Mouse (Mus musculus) ES-E14 (cell line): Measurements from ENCODE around the gene 1600002K03Rik. TPM values are rescaled to one million over a fixed set of nuclear protein-coding genes. Genes with fewer than 3 reads are reported as not detected.
"Not testable (repeated sequence)": the region's sequence is repeated elsewhere in the genome, so short reads cannot be mapped to it uniquely, and the experiment has no call there.

ENCODE experiments used
- DNase-seq: peaks from one replicate; pipeline ENCODE4 v3.0.0-alpha.2; 2013; ENCODE audit warnings: low read depth, low spot score
- H3K27ac ChIP-seq: 2 replicates; pipeline ENCODE4 v1.5.1; 2012; ENCODE audit warnings: low read depth, mild to moderate bottlenecking, low read length, moderate library complexity, mixed read lengths; ENCODE audit not compliant: poor library complexity, insufficient read depth, severe bottlenecking
- H3K36me3 ChIP-seq: 2 replicates; pipeline ENCODE4 v1.6.1; 2012; ENCODE audit warnings: mild to moderate bottlenecking, low read length, moderate library complexity, mixed read lengths; ENCODE audit not compliant: control insufficient read depth, poor library complexity, insufficient read depth, severe bottlenecking
- H3K4me1 ChIP-seq, 2 experiments: fragments of 150-350 bp in 1 of 2; sonication (generic) in 1 of 2; 2 replicates each; pipeline ENCODE4 v1.6.1; 2012; ENCODE audit warnings: low read length in 2 of 2, mild to moderate bottlenecking in 1 of 2, mixed read lengths in 1 of 2; ENCODE audit not compliant: control insufficient read depth in 2 of 2, insufficient read depth in 2 of 2, poor library complexity in 1 of 2
- H3K4me3 ChIP-seq, 2 experiments: fragments of 150-350 bp in 1 of 2; sonication (generic) in 1 of 2; 2 replicates each; pipeline ENCODE4 v1.5.1; 2012; ENCODE audit warnings: low read length in 2 of 2, low read depth in 1 of 2, mild to moderate bottlenecking in 1 of 2, mixed read lengths in 1 of 2; ENCODE audit not compliant: insufficient read depth in 1 of 2, poor library complexity in 1 of 2, severe bottlenecking in 1 of 2
- H3K9ac ChIP-seq: 2 replicates; pipeline ENCODE4 v1.6.1; 2012; ENCODE audit warnings: low read depth, mild to moderate bottlenecking, low read length, mixed read lengths; ENCODE audit not compliant: poor library complexity, insufficient read depth, severe bottlenecking
- H3K9me3 ChIP-seq: fragments of 150-350 bp; sonication (generic); 2 replicates; pipeline ENCODE4 v1.6.1; 2012; ENCODE audit warnings: low read depth, mild to moderate bottlenecking, low read length; ENCODE audit not compliant: control insufficient read depth, insufficient read depth
- CHD2 ChIP-seq: IDR thresholded peaks from 2 replicates; pipeline ENCODE4 v1.6.1; 2014; ENCODE audit warnings: mild to moderate bottlenecking, low read depth, low read length, inconsistent platforms
- HCFC1 ChIP-seq: IDR thresholded peaks from 2 replicates; pipeline ENCODE4 v1.6.1; 2012; ENCODE audit warnings: low read length, inconsistent platforms, borderline replicate concordance; ENCODE audit not compliant: insufficient read depth
- MAFK ChIP-seq: IDR thresholded peaks from 2 replicates; pipeline ENCODE4 v1.6.1; 2014; ENCODE audit warnings: mild to moderate bottlenecking, low read depth, low read length, inconsistent platforms; ENCODE audit not compliant: insufficient read depth
- ZC3H11A ChIP-seq: IDR thresholded peaks from 2 replicates; pipeline ENCODE4 v1.6.1; 2012; ENCODE audit warnings: low read depth, mild to moderate bottlenecking, inconsistent platforms, low read length, borderline replicate concordance
- ZNF384 ChIP-seq: IDR thresholded peaks from 2 replicates; pipeline ENCODE4 v1.6.1; 2012; ENCODE audit warnings: low read depth, low read length, inconsistent platforms
- in situ Hi-C, 2 experiments: fragments of 600-800 bp; cut with MboI; formaldehyde crosslinking; loops; one replicate each; pipeline ENCODE4 v1.15.1; 2025; ENCODE audit warnings: low sequenced_read_pairs in 2 of 2, inconsistent platforms in 1 of 2; ENCODE audit not compliant: unreplicated experiment in 2 of 2
- total RNA-seq: library from RNA; depleted of rRNA; stranded (reverse); fragments of 300-350 nt; gene quantifications from 2 replicates; pipeline ENCODE4 v1.2.3, GENCODE M21; 2012

Gene 1600002K03Rik
- total RNA-seq, 1 experiment, result 25.4 TPM

DNA sequence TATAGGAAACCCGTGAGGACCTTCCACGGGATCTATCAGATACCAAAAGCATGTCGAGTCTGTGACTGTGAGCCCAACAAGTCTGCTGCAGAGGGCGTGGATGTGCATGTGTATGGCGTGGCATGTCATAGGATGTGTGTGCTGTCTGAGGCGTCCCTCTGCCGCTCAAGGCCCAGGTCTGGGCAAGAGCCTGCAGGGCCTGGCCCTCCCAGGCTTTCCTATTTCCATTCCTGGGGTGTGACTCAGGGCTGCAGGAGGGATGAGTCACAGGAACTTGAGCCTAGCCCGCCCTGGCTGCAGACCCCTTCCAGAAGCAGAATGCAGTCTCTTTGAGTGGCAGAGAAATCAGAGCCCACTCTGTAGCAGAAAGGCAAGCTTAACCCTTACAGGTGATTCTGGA, 9.0 kb upstream of the 1600002K03Rik start:
- peak; percentile 53; the same call in 1 of the 2 replicates for TF ChIP-seq ZNF384
- no peak for TF ChIP-seq ZC3H11A
- H3K9me3 ChIP-seq, result no peaks in the 10 kb centered on the region
- H3K27ac ChIP-seq, result no peak overlapping the region
- no peak overlapping the region for H3K9ac ChIP-seq
- no peaks in the 10 kb centered on the region for H3K36me3 ChIP-seq
- H3K4me1 ChIP-seq, result peaks cover 11 to 39% of the 10 kb centered on the region in 2 experiments
- H3K4me3 ChIP-seq, result no peak overlapping the region
- DNase-seq, result no peak
- in situ Hi-C loops, result no loop called here

DNA sequence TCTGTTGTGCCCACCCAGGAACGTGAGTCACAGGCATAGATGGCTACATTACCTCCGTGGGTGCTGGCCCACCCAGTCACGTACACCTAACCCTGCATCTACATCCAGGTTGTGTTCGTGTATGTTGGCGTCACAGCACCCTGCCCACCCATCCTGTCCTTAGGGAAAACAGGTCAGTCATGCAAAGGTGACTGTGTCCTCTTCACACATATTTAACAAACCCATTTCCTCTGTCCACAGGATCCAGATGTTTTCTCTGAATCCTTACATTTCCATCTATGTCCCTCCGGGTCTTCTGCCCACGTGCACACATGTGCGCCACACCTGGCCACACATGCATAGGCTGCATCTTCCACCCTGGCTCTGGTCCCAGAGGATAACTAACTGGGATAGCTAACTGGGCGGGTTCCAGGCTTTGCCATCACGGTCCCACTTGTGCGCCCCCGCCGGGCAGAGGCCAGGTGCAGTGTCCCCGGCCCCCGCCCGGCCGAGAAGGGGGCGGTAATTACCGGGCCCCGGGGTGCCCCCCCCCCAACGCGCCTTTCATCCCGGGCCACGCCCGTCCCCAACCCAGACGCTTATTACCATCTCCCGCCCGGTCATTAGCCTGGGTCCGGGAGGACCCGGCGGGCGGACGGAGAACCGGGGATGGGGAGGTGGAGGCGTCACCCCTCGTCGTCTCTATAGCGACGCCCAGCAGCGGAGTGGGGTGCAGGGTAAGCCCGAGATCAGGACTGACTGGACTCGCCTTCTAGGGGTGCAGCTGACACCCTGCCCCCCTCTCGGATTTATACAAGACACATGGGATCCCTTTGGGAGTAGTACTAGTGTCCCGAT, 8.4 kb upstream of the 1600002K03Rik start:
- H3K27ac ChIP-seq, result no peak overlapping the region
- H3K9me3 ChIP-seq, result no peaks in the 10 kb centered on the region
- in situ Hi-C loops, result no loop called here
- DNase-seq, result no peak
- TF ChIP-seq MAFK (no peak), CHD2 (no peak), ZNF384 (no peak), HCFC1 (no peak), ZC3H11A (no peak)
- H3K4me3 ChIP-seq, result peak overlapping the region; percentile 20 to 44; a peak in 2 of 4 replicates
- peaks cover 11 to 33% of the 10 kb centered on the region in 2 experiments for H3K4me1 ChIP-seq
- no peak overlapping the region for H3K9ac ChIP-seq
- no peaks in the 10 kb centered on the region for H3K36me3 ChIP-seq

DNA sequence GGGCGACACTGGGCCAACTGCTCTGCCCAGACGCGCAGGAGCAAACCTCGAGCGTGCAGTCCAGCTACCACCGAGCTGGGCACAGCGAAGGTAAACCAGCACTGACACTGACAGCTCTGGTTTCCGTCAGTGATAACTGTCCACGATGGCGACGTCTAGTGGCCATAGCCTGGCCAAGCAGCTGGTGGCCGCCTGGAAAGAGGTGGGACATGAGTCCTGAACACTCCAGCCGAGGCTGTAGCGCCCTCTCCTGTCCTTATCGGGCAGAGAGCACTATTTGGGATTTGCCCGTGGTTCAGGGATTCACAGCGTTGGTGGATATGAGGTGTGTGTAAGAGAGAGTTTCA, 7.8 kb upstream of the 1600002K03Rik start:
- TF ChIP-seq MAFK, result 0 out of 2 replicates have a peak, but pooled peaks have one; percentile 9
- TF ChIP-seq HCFC1, result peak; percentile 69; the same call in 1 of the 2 replicates
- TF ChIP-seq ZC3H11A, result peak; percentile 98
- TF ChIP-seq CHD2, result no peak
- 0 out of 2 replicates have a peak, but pooled peaks have one; percentile 23 for TF ChIP-seq ZNF384
- Histone ChIP-seq H3K9ac (no peak overlapping the region), H3K36me3 (peaks cover 4% of the 10 kb centered on the region), H3K4me3 (peak overlapping the region; percentile 20 to 44; a peak in 2 of 4 replicates), H3K27ac (no peak overlapping the region), H3K9me3 (no peaks in the 10 kb centered on the region), H3K4me1 (peaks cover 11 to 32% of the 10 kb centered on the region in 2 experiments)
- peak; percentile 85 for DNase-seq
- in situ Hi-C loops, result no loop called here

DNA sequence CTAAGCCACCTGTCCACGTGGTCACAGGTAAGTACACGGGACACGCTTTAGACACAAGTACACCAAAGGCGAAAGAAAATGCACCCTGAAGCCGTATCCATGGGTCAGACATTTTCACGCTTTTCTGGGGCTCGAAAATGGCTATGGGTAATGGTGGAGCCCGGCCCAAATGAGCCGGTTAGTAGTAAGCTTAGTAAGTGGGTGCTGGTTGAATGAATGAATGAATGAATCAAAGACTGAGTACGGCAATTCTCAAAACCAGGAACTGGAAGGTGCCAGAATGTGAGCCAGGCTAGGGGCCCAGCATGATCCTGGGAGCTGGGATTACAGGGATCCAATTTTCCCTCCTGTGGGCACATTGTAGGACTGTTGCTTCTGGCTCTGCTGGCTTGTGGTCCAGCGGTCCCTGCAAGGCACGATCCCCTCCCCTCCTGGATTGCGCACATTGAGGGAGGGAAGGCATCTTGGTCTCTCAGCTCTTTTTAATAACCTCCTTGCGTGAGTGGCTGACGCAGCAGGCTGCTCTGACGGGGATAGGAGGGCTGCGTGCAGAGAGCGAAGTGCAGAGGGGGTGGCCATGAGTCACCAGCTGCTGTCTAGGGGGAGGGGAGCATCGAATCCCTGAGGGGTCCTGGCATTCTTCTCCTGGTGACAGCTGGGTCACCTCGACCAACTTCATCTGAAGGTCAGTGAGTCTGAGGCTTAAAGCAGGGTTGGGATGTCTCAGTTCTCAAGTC, 7.2 kb upstream of the 1600002K03Rik start, which contains the start of gene Cirbp:
Cirbp (plus strand) TSS at position 594 of the 737 bp plus-strand sequence.
- no peak within 1 kb of the TSS for H3K27ac ChIP-seq
- peaks cover 11 to 38% of the 10 kb centered on the region in 2 experiments for H3K4me1 ChIP-seq
- H3K9ac ChIP-seq, result no peak within 1 kb of the TSS
- peaks cover 10% of the 10 kb centered on the region for H3K36me3 ChIP-seq
- H3K9me3 ChIP-seq, result no peaks in the 10 kb centered on the region
- in situ Hi-C loops, result no loop called here
- TF ChIP-seq CHD2, result no peak
- TF ChIP-seq ZNF384, result no peak
- TF ChIP-seq ZC3H11A, result no peak
- no peak for TF ChIP-seq MAFK
- TF ChIP-seq HCFC1, result no peak
- no peak for DNase-seq
- peak within 1 kb of the TSS; percentile 20 to 44; a peak in 2 of 4 replicates for H3K4me3 ChIP-seq

DNA sequence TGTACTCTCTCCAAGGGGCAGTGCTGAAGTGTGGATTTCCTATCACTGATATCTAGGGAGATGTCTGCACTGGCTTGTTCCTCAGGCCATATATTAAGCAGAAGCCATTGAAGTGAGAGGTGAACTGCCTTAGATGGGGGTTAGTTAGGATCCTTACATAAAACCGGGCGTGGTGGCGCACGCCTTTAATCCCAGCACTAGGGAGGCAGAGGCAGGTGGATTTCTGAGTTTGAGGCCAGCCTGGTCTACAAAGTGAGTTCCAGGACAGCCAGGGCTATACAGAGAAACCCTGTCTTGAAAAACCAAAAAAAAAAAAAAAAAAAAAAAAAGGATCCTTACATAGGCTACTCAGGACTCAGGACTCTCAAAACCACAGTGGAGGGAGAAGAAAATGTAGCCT, 6.6 kb upstream of the 1600002K03Rik start:
- peaks cover 14% of the 10 kb centered on the region for H3K36me3 ChIP-seq
- in situ Hi-C loops, H3K27ac ChIP-seq, H3K9me3 ChIP-seq, H3K4me3 ChIP-seq, H3K9ac ChIP-seq, DNase-seq: not testable (repeated sequence)
- H3K4me1 ChIP-seq, result peaks cover 13 to 41% of the 10 kb centered on the region in 2 experiments
